Mouse (Mus musculus) liver, embryonic 15.5 days (tissue): ENCODE results near the gene Gm2035. TPM values are rescaled to one million over a fixed set of nuclear protein-coding genes. Genes with fewer than 3 reads are reported as not detected.
"Not testable (repeated sequence)": the region's sequence is repeated elsewhere in the genome, so short reads cannot be mapped to it uniquely, and the experiment has no call there.

Experiments
- ATAC-seq: fragments of 200-750 bp; cut with Nextera tagmentation; 2 replicates; pipeline ENCODE4 v1.8.0; 2017; ENCODE audit warnings: moderate number of reproducible peaks, mild to moderate bottlenecking, moderate library complexity; ENCODE audit not compliant: insufficient read depth
- H3K27ac ChIP-seq: fragments of 300-500 bp; sonication (generic); replicated peaks from 2 replicates; pipeline ENCODE4 v1.5.1; 2015; ENCODE audit warnings: mild to moderate bottlenecking, inconsistent platforms
- H3K27me3 ChIP-seq: fragments of 300-500 bp; sonication (generic); 2 replicates; pipeline ENCODE4 v1.6.1; 2015; ENCODE audit warnings: mild to moderate bottlenecking, inconsistent platforms
- H3K36me3 ChIP-seq: fragments of 300-500 bp; sonication (generic); replicated peaks from 2 replicates; pipeline ENCODE4 v1.6.1; 2015; ENCODE audit warnings: moderate library complexity, mild to moderate bottlenecking, inconsistent platforms
- H3K4me1 ChIP-seq: fragments of 300-500 bp; sonication (generic); replicated peaks from 2 replicates; pipeline ENCODE4 v1.6.1; 2015; ENCODE audit warnings: inconsistent platforms
- H3K4me2 ChIP-seq: fragments of 300-500 bp; sonication (generic); 2 replicates; pipeline ENCODE4 v1.6.1; 2015; ENCODE audit warnings: moderate library complexity, mild to moderate bottlenecking, inconsistent platforms
- H3K4me3 ChIP-seq: fragments of 300-500 bp; sonication (generic); replicated peaks from 2 replicates; pipeline ENCODE4 v1.5.1; 2015; ENCODE audit warnings: mild to moderate bottlenecking, inconsistent platforms
- H3K9ac ChIP-seq: fragments of 300-500 bp; sonication (generic); 2 replicates; pipeline ENCODE4 v1.6.1; 2015; ENCODE audit warnings: moderate library complexity, mild to moderate bottlenecking, inconsistent platforms
- H3K9me3 ChIP-seq: fragments of 300-500 bp; sonication (generic); replicated peaks from 2 replicates; pipeline ENCODE4 v1.6.1; 2016; ENCODE audit warnings: inconsistent platforms
- WGBS: fragments of 180-500 bp; shearing (Covaris S2); methylation state at CpG from one replicate; pipeline ENCODE4 v1.1.7; 2015; ENCODE audit warnings: mixed read lengths; ENCODE audit not compliant: insufficient replicate concordance; 5-methylcytosine and 5-hydroxymethylcytosine counted together
- polyA plus RNA-seq: library from polyadenylated mRNA; unstranded; fragments of >200 nt; fragmentation: Nextera tagmentation; extraction: Ambion mirVana; gene quantifications from 2 replicates; pipeline ENCODE4 v1.2.1, GENCODE M21; 2015

Gm2035 gene
- not detected in 2 replicates for polyA plus RNA-seq

DNA sequence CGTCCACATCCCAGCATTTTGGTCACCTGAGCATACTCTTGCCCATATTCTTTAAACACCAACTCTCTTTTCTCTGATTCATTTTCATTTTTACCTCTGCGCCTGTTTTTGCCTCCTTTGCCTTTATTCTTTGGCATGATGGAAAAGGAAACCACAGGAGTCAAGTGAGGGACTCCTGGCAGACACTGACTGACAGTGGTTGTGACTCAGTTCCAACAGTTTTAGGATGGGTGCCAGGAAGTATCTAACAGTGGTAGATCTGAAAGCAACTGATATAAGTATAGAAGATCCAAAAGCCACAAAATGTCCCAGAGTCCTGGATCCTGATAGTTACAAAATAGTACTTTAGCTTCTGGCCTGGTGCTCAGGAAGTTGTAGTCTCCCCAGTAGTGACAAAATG, at the start of gene Gm2035:
Gene Gm2035 (minus strand): TSS at position 137 of the 400 bp plus-strand sequence.
- not testable (repeated sequence) for H3K9ac ChIP-seq, ATAC-seq, H3K4me1 ChIP-seq, H3K27ac ChIP-seq, H3K36me3 ChIP-seq, H3K4me2 ChIP-seq, H3K4me3 ChIP-seq, H3K27me3 ChIP-seq, H3K9me3 ChIP-seq
- WGBS, result 38% methylated on average over 2 of the region's 2 CpGs

DNA sequence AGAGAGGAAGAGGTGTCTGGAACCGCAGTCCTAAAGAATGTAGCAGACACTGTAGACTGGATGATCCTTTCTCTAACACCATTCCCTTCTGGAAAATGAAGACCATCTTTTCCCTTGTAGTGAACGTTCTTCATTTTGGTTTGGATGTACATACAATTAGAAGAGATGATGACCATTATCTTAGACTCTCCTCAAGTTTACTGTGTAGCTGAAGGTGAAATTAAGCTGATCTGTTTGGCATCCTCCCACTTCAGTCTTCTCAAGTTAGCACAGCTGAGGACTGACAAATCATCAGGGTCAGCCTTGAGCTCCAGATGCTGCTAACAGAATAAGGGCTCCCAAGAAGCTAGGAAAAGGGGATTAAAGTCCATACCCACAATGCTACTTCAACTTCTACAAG, 34.1 kb upstream of the Gm2035 start, which contains the start of gene Gm2042:
Gene Gm2042 (plus strand): TSS at position 301 of the 400 bp plus-strand sequence.
- WGBS, result 60% methylated on average over 2 of the region's 2 CpGs

DNA sequence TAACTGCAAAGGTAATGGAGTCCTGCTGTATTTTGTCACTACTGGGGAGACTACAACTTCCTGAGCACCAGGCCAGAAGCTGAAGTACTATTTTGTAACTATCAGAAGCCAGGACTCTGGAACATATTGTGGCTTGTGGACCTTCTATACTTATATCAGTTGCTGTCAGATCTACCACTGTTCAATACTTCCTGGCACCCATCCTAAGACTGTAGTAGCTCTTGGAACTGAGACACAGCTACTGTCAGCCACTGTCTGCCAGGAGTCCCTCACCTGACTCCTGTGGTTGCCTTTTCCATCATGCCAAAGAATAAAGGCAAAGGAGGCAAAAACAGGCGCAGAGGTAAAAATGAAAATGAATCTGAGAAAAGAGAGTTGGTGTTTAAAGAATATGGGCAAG, 24.6 kb downstream of the Gm2035 start, which contains the start of gene Gm2022:
Gene Gm2022 (plus strand): TSS at position 301 of the 400 bp plus-strand sequence.
- H3K4me1 ChIP-seq, H3K4me3 ChIP-seq, H3K36me3 ChIP-seq, H3K4me2 ChIP-seq, H3K9ac ChIP-seq, H3K27me3 ChIP-seq, ATAC-seq, H3K9me3 ChIP-seq, H3K27ac ChIP-seq: not testable (repeated sequence)
- 79% methylated on average over 1 of the region's 1 CpGs for WGBS

More for the DNA sequence above, 34.1 kb upstream of the Gm2035 start, which contains the start of gene Gm2042:
- not testable (repeated sequence) for H3K27me3 ChIP-seq, ATAC-seq, H3K9me3 ChIP-seq, H3K4me1 ChIP-seq, H3K27ac ChIP-seq, H3K4me2 ChIP-seq, H3K36me3 ChIP-seq, H3K4me3 ChIP-seq, H3K9ac ChIP-seq

DNA sequence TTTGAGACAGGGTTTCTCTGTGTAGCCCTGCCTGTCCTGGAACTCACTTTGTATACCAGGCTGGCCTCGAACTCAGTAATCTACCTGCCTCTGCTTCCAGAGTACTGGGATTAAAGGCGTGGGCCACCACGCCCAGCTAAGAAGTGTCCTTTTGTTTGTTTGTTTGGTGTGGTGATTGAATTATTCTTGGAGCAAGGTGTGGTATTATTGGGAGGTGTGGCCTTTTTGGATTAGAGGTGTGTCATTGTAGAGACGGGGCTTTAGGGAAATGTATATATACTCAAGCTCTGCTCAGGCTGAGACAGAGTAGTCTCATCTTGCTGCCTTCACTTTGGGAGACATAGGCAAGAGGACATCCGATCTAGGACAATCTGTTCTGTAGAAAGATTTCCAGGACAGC, 45.9 kb downstream of the Gm2035 start, which contains the start of gene Gm2016:
Gene Gm2016 (plus strand): TSS at position 301 of the 400 bp plus-strand sequence.
- H3K27ac ChIP-seq, H3K9ac ChIP-seq, H3K4me2 ChIP-seq, H3K4me1 ChIP-seq, H3K36me3 ChIP-seq, H3K27me3 ChIP-seq, H3K9me3 ChIP-seq, H3K4me3 ChIP-seq, ATAC-seq: not testable (repeated sequence)
- WGBS, result 54% methylated on average over 5 of the region's 5 CpGs

Other genes with a start within 250 kb of the Gm2035 start
- gene Gm21319, start 144.1 kb downstream of the Gm2035 start, polyA plus RNA-seq, result not detected in 2 replicates
- not detected in 2 replicates for gene Gm21936, start 124.3 kb downstream of the Gm2035 start, polyA plus RNA-seq
- gene BB287469, start 103.3 kb downstream of the Gm2035 start, polyA plus RNA-seq, result not detected in 2 replicates
- not detected in 2 replicates for gene Gm2001, start 77.5 kb downstream of the Gm2035 start, polyA plus RNA-seq
- not detected in 2 replicates for gene Gm2016, start 45.8 kb downstream of the Gm2035 start, polyA plus RNA-seq
- not detected in 2 replicates for gene Gm2022, start 24.5 kb downstream of the Gm2035 start, polyA plus RNA-seq
- gene Gm2042, start 34.2 kb upstream of the Gm2035 start, polyA plus RNA-seq, result not detected in 2 replicates
- not detected in 2 replicates for gene Gm2075, start 92.0 kb upstream of the Gm2035 start, polyA plus RNA-seq
- gene Gm6803, start 98.9 kb upstream of the Gm2035 start, polyA plus RNA-seq, result not detected in 2 replicates
- gene Gm2056, start 107.1 kb upstream of the Gm2035 start, polyA plus RNA-seq, result not detected in 2 replicates
- gene Gm16368, start 163.8 kb upstream of the Gm2035 start, polyA plus RNA-seq, result not detected in 2 replicates